Mouse (Mus musculus) heart, adult 2 months (tissue): ENCODE results near the gene Snx19.

Source experiments
- CTCF ChIP-seq: fragments of 200-600 bp; IDR thresholded peaks from 2 replicates; pipeline ENCODE4 v1.8.1; 2022; ENCODE audit warnings: antibody characterized with exemption, mild to moderate bottlenecking, moderate library complexity
- POLR2A ChIP-seq: fragments of 200-500 bp; IDR thresholded peaks from 2 replicates; pipeline ENCODE4 v1.6.1; 2011; ENCODE audit warnings: mild to moderate bottlenecking, low read depth, low read length, control low read depth; ENCODE audit not compliant: insufficient read depth

DNA sequence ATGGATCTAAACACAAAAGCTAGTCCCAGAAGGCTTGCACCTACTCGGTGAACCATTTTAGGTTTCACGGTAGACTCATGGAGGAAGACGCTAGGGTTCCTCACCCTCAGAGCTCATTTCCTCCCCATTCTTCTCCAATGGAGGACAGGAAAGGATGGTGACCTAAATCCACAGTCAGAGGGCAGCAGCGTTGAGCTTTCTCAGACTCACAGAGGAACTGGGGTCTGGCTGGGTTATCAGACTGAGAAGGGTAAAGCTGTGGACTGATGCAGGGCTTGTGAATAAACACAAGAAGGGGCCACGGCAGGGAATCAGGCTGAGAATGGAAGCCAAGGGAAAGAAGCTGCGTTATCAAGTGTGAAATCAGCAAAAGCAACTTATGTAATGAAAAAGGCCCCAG lies 29.3 kb downstream of the Snx19 start:
- TF ChIP-seq CTCF = no peak
- no peak for TF ChIP-seq POLR2A
